Mouse (Mus musculus): Measurements from ENCODE around the gene Nck1.

Nck1 gene

DNA sequence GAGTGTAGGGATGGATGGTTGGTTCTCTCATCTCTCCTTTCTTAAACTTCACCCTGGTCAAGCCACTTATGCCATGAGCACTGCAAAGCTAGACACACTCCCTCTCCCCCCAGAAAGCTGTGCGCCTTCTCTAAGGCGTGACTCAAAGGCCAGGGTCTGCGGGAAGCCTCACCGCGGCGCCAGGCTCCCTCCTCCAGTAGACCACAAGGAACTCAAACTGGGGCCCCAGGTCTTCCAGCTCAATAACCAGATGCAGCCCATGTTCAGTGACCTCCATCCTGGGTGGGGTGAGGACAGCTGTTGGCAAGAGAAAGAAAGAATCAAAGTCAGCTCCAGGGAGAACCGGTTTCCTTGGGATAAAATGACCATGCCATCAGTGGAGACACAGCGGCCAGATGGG lies 77.8 kb downstream of the Nck1 start:
- DNase-seq = no peak

GRCm38 (mm10) chr9:100467653-100468052 lies 78.3 kb downstream of the Nck1 start:
- peak; percentile 92 for DNase-seq

GRCm38 (mm10) chr9:100466743-100467142 lies 79.2 kb downstream of the Nck1 start:
- peak; percentile 41 for DNase-seq

DNA sequence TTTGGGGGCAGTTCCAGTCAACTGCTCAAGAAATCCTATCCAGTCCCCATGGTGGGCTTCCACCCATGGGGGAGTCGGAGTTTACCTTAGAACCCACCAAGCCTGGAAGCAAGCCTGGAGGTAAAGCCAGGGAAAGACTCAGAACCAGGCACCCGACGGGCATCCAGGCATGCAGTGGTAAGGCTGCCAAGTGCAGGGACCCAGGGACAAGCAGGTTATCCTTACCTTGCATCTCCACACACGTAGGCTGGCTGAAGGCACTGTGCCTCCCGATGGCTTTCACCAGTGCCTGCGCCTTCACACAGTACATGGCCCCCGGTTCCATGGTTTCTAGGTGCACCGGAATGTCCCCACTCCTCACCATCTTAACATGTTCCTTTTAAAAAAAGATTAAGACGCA lies 79.9 kb downstream of the Nck1 start:
- DNase-seq = no peak

GRCm38 (mm10) chr9:100465380-100465779 lies 80.6 kb downstream of the Nck1 start:
- no peak for DNase-seq

DNA sequence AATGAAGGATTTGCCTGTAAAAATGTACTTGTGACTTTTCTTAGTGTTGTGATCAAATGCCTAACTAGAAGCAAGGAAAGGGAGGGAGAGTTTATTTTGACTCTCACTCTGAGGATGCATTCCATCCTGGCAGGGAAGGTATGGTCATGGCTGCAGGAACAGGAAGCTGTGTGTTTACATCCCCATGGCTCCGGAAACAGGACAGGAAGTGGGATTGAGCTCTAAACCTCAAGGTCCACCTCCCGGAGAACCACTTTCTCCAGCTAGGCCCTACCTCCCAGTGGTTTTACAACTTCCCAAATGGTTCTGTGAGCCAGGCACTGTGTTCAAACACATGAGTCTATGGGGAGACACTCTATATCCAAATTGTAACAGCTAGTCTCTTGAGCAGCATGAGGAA lies 82.2 kb downstream of the Nck1 start:
- DNase-seq = no peak

DNA sequence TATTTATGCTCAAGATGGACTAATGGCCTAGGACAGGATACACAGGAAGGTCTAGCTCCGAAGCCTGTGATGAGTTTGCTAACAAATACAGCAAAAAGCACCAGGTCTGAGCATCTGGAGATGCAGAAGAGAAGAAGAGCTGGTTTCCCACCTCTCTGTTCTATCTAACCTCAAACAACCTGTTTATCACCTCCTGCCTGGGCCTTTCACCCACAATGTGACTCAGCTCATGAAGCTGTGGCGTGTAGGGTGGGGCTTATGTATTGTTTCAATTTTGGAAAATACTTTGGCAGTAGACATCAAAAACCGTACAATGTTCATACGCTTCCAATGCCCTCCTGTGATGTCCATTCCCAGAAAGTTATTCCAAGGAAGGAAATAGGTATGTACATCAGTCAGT lies 83.8 kb downstream of the Nck1 start:
- peak; percentile 45 for DNase-seq

GRCm38 (mm10) chr9:100461671-100462070 lies 84.3 kb downstream of the Nck1 start:
- DNase-seq = peak; percentile 89

DNA sequence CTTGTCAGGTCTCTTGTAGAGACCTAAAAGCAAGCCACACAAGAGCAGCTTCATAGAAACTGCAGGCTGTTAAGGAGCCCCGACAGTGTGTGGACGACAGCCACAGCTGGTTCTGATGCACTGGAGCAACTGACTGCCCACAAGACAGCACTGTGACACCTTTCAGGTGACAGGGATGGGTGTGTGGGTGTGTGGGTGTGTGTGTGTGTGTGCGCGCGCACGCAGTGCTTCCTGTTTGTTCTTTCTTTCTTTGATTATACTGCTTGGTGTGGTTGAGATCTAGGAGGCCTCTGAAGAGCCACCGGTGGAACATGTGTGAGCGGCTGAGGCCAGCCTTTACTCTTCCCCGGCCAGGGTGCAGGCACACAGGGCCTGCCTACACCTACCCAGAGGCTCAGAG lies 85.7 kb downstream of the Nck1 start:
- DNase-seq = no peak

DNA sequence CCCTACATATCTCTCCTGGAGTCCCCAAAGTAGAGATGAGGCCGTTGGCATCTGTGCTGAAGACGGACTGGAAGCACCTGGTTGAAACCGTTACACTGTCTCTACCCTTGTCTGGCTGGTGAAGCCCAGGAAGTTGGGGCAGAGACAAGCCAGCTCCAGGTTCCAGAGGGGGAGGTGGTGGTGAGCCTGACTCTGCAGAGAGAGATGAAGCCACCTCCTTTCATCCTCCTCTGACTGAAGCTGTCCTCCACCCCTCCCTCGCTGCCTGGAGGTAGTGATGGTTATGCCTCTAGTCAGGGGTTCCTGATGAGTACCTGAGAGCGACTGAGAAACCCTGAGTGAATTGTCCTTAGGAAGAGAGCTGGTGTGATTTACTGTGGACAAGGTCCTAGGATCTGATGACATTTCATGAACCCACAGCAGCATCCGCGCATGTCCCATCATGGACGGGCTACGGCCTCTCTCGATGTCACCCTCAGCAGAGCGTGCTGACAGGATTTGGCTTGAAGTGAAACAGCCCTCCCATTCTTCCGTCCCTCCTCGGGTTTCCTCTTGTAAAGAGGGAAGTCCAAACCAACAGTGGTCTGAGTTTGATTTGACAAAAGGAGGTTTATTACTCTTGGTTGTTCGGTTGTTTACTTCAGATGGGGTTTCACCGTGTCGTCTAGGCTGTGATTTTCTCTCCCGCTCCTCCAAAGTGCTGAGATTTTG lies 87.8 kb downstream of the Nck1 start:
- no peak for DNase-seq

- DNase-seq = no peak
These were observed 91.3 kb downstream of the Nck1 start for GRCm38 (mm10) chr9:100454664-100454993.

DNA sequence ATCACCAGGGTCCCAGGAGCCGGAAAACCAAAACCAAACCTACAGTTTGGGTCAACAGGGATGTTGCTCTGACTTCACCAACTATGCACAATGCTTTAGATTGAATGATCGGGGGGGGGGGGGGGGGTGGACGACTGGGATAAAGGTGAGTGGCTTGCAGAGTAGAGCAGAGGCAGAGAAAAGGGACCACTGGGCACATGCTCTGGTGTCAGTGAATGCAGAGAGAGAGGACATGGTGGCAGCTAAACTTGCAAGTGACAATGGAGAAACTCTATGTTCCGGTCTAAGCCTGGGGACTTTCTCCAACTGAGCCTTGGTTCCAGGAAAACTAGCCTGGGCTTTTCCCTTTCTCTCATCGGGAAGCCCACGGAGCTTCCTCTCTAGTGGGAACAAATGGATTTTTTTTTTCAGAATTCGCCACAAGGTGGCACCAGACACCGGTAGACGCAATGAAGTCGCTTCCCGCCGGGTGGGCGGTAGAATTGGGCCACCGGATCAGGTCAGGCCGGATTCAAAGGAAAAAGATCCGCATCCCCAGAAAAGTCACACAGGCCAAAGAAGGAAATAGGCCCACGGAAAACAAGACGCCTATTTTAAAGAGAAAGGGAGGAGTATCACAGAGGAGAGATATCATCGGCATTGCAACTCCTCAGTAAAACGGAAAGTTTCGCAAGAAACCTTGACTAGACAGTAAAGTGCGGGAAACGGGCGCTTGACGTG lies 91.8 kb downstream of the Nck1 start:
- peak; percentile 93 for DNase-seq

- peak; percentile 58 for DNase-seq
These were observed 93.5 kb downstream of the Nck1 start for GRCm38 (mm10) chr9:100452432-100452831.

DNA sequence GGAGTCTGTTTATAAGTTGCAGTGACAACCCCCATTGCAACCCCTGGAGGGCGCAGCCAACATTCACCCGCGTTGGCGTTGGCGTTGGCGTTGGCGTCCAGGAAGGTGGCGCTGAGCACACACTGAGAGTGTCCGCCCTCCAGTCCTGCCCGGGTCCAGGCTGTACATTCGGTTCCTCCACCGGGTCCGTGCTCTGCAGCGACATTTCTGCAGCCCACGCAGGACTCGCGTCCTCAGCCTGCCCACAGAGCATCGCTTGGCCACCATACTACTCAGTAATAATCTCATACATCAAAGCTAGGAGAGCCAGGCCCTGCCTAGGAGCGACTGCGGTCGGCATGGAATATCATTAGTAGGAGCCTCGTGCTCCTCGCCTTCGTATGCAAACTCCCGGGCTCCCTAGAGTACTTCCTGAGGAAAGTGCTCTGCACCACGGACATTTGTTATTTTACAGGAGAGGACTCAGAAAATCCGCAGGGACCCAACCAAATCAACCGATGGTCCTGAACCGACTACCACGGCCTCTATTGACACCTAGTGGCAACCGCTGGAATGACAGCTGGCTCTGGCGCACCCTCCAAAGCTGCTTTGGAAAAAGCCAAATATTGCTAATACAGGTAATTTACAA lies 99.8 kb downstream of the Nck1 start:
- DNase-seq = peak; percentile 87
